Mouse (Mus musculus): ENCODE data around the gene Atp2a3. TPM values are rescaled to one million over a fixed set of nuclear protein-coding genes. Genes with fewer than 3 reads are reported as not detected.

The Atp2a3 gene
- total RNA-seq, 2 experiments from 2014 or later: 19.0 to 24.8 TPM

DNA sequence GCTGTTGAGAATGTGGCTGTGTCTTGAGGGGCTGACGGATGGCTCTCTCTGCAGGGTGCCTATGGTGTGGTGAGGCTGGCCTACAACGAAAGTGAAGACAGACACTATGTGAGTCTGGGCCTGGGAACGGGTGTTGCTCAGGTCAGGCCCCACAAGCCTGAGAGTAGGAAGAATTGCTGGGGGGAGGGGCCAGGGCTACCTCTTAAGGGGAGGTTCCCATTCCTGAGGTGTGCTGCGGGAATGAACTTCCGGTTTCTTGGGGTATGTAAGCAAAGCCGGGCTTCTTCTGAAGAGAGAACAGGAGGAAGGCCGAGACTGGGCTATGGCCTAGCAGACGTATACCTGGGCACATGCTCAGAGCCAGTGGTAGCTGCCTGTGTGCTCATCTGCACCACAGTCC, 66.0 kb downstream of the Atp2a3 start:
- no peak for DNase-seq (ENCODE audit: low spot score in 2 of 2)

DNA sequence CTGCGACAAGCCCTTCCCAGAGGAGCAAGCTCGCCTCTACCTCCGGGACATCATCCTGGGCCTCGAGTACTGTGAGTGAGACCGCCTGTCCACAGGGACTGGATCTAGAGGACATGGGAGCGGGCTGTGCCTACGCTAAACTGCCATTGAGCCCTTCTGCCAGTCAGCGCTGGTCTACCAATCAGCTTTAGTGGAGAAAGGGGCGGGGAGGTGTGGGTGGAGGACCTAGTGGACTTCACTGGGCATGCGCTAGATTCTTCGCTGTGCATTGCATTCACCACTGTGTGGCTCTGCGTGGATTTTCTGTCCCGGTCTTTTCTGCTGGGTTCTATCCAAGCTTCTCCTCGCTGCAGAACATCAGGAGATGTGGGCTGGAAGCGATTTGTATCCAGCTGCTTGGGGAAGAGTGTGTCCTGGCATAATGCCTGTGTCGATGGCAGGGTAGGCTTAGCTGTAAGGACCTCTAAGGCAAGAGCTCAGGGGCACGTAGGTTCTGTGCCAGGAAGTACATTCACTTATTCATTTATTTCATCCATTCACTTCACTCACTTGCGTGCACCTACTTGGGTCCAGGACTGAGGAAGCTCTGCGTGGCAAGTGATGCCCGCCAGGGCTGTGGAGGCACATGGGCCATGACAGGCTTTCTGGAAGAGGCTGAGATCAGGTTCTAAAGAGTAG, 70.0 kb downstream of the Atp2a3 start:
- peak; percentile 66 to 83 for DNase-seq (ENCODE audit: low spot score in 2 of 2)

GRCm38 (mm10) chr11:73031536-73031935, 70.6 kb downstream of the Atp2a3 start:
- peak in 1 of 2 experiments; percentile 33 for DNase-seq (ENCODE audit: low spot score in 2 of 2)

GRCm38 (mm10) chr11:73036077-73036476, 75.1 kb downstream of the Atp2a3 start:
- no peak for DNase-seq (ENCODE audit: low spot score in 2 of 2)

- peak in 1 of 2 experiments; percentile 24 for DNase-seq (ENCODE audit: low spot score in 2 of 2)
These were observed 75.9 kb downstream of the Atp2a3 start for GRCm38 (mm10) chr11:73036889-73037288.

DNA sequence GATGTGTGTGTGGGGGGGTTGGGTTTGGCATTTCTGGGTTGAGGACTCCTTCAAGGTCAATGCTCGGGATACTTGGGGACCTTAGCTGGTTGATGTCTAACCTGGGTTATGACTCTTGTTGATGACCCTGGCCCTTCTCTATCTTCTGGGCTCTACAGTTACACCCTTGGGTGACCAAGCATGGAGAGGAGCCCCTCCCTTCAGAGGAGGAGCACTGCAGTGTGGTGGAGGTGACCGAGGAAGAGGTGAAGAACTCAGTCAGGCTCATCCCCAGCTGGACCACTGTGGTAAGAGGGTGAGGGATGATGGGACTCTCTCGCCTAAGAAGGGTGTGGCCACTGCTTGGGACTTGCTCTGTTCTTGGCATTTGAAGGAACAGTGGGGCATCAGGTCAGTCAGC, 76.7 kb downstream of the Atp2a3 start:
- DNase-seq (ENCODE audit: low spot score in 2 of 2): no peak

GRCm38 (mm10) chr11:73039102-73039799, 78.3 kb downstream of the Atp2a3 start:
- peak in 1 of 2 experiments; percentile 75 for DNase-seq (ENCODE audit: low spot score in 2 of 2)

Small RNA genes lying within 50 kb of the gene (microRNA-seq; reads per million reads assigned to microRNA genes)
- not detected for gene Gm44467

Other genes with a start within 250 kb of the Atp2a3 start
- gene Cyb5d2, start 165.0 kb upstream of the Atp2a3 start, total RNA-seq (2021): 1 to 10 TPM; 7.0 to 8.1 TPM
- 10 to 100 TPM; 29.5 to 34.7 TPM for gene Zzef1, start 164.9 kb upstream of the Atp2a3 start, total RNA-seq (2021)
- gene P2rx1, start 37.9 kb downstream of the Atp2a3 start, total RNA-seq (2021): 1 to 10 TPM; 2.3 to 3.1 TPM
- gene Camkk1, start 57.8 kb downstream of the Atp2a3 start, total RNA-seq (2021): 1 to 10 TPM; 5.4 to 6.2 TPM
- 1 to 10 TPM; 8.6 to 10.0 TPM for gene Ncbp3, start 86.6 kb downstream of the Atp2a3 start, total RNA-seq (2021)
- under 1 TPM; 0.07 to 0.16 TPM for gene Itgae, start 129.4 kb downstream of the Atp2a3 start, total RNA-seq (2021)
- 1 to 10 TPM; 2.9 to 3.0 TPM for gene Haspin, start 177.1 kb downstream of the Atp2a3 start, total RNA-seq (2021)
- gene P2rx5, start 199.3 kb downstream of the Atp2a3 start, total RNA-seq (2021): 1 to 10 TPM; 6.2 to 7.1 TPM
- 10 to 100 TPM; 60.1 to 67.3 TPM for gene Emc6, start 215.9 kb downstream of the Atp2a3 start, total RNA-seq (2021)
- gene Tax1bp3, start 215.9 kb downstream of the Atp2a3 start, total RNA-seq (2021): 10 to 100 TPM; 52.8 to 57.5 TPM
- gene Ctns, start 237.9 kb downstream of the Atp2a3 start, total RNA-seq (2021): 10 to 100 TPM; 13.8 to 14.0 TPM
- gene Shpk, start 238.3 kb downstream of the Atp2a3 start, total RNA-seq (2021): 1 to 10 TPM; 1.7 to 2.1 TPM